Mouse (Mus musculus) hematopoietic stem cell, adult 5-6 weeks (primary cell): Measurements from ENCODE around the gene Calr3. TPM values are rescaled to one million over a fixed set of nuclear protein-coding genes. Genes with fewer than 3 reads are reported as not detected.

Experiments used
- ATAC-seq, 2 experiments: fragments of 125-278 bp in 1 of 2; replicated peaks in 1 of 2; 2 replicates each; pipeline ENCODE4 v1.8.0; 2016 to 2017; ENCODE audit warnings: inconsistent platforms in 2 of 2, mild to moderate bottlenecking in 2 of 2, moderate number of reproducible peaks in 2 of 2, low read depth in 1 of 2, moderate TSS enrichment in 1 of 2; ENCODE audit not compliant: low FRiP score in 2 of 2, poor library complexity in 2 of 2, severe bottlenecking in 2 of 2, insufficient read depth in 1 of 2, low TSS enrichment in 1 of 2
- total RNA-seq: library from RNA; stranded (forward); fragments of 172-1452, 232-1000 nt; gene quantifications from 2 replicates; pipeline ENCODE4 v1.2.3, GENCODE M21; 2017

Gene Calr3
- 4.0 and 4.6 TPM in 2 replicates for total RNA-seq

- peak; percentile 100 for ATAC-seq
Observed at GRCm38 (mm10) chr8:72443338-72443993, at the start of gene Calr3, which contains the start of gene 1700030K09Rik. Gene Calr3 (minus strand): TSS chr8:72443870. Gene 1700030K09Rik (plus strand): TSS chr8:72443880.

GRCm38 (mm10) chr8:72493381-72493780 lies 49.7 kb upstream of the Calr3 start:
- no peak for ATAC-seq

GRCm38 (mm10) chr8:72492622-72493081 lies 49.0 kb upstream of the Calr3 start:
- ATAC-seq, result peak; percentile 90 to 97

GRCm38 (mm10) chr8:72491680-72492621 lies 48.3 kb upstream of the Calr3 start, which contains the start of gene Slc35e1:
Gene Slc35e1 (minus strand): TSS chr8:72492614.
- ATAC-seq, result peak; percentile 40 to 47

- ATAC-seq, result no peak
Observed at GRCm38 (mm10) chr8:72491017-72491416, 47.3 kb upstream of the Calr3 start.

GRCm38 (mm10) chr8:72487014-72487413 lies 43.3 kb upstream of the Calr3 start:
- peak in 1 of 2 experiments; percentile 19; a peak in 1 of 4 replicates for ATAC-seq

GRCm38 (mm10) chr8:72485456-72486199 lies 42.0 kb upstream of the Calr3 start:
- peak; percentile 79 to 85 for ATAC-seq

- ATAC-seq, result peak; percentile 94
Observed at GRCm38 (mm10) chr8:72474826-72475546, 31.3 kb upstream of the Calr3 start, which contains the start of gene Cherp. Gene Cherp (minus strand): TSS chr8:72475226.

GRCm38 (mm10) chr8:72470684-72471083 lies 27.0 kb upstream of the Calr3 start:
- ATAC-seq, result no peak

- ATAC-seq, result no peak
Observed at GRCm38 (mm10) chr8:72469984-72470383, 26.3 kb upstream of the Calr3 start.

GRCm38 (mm10) chr8:72469243-72469642 lies 25.6 kb upstream of the Calr3 start:
- no peak for ATAC-seq

GRCm38 (mm10) chr8:72464211-72464610 lies 20.5 kb upstream of the Calr3 start:
- no peak for ATAC-seq

GRCm38 (mm10) chr8:72459881-72460533 lies 16.3 kb upstream of the Calr3 start:
- ATAC-seq, result no peak

GRCm38 (mm10) chr8:72458457-72458856 lies 14.8 kb upstream of the Calr3 start:
- no peak for ATAC-seq

- no peak for ATAC-seq
Observed at GRCm38 (mm10) chr8:72457806-72458205, 14.1 kb upstream of the Calr3 start.

- no peak for ATAC-seq
Observed at GRCm38 (mm10) chr8:72455317-72455716, 11.6 kb upstream of the Calr3 start.
